Mouse (Mus musculus) liver, embryonic 14.5 days (tissue): ENCODE results near the gene 4930442H23Rik.

ENCODE experiments used
- CTCF ChIP-seq: IDR thresholded peaks from 2 replicates; pipeline ENCODE4 v1.5.1; 2016; ENCODE audit warnings: antibody characterized with exemption, low read depth, control low read depth
- EP300 ChIP-seq: IDR thresholded peaks from 2 replicates; pipeline ENCODE4 v1.6.1; 2016; ENCODE audit warnings: antibody characterized with exemption, low read depth

GRCm38 (mm10) chr10:81162318-81162652, 21.4 kb downstream of the 4930442H23Rik start:
- TF ChIP-seq CTCF: no peak
- no peak for TF ChIP-seq EP300
